Mouse (Mus musculus) retina, postnatal 1 day (tissue): ENCODE measurements around the gene Syngr3.
"Not testable (repeated sequence)": the region's sequence is repeated elsewhere in the genome, so short reads cannot be mapped to it uniquely, and the experiment has no call there.

Experiments used
- DNase-seq: peaks from one replicate; pipeline ENCODE4 v3.0.0-alpha.2; 2012

The Syngr3 gene

DNA sequence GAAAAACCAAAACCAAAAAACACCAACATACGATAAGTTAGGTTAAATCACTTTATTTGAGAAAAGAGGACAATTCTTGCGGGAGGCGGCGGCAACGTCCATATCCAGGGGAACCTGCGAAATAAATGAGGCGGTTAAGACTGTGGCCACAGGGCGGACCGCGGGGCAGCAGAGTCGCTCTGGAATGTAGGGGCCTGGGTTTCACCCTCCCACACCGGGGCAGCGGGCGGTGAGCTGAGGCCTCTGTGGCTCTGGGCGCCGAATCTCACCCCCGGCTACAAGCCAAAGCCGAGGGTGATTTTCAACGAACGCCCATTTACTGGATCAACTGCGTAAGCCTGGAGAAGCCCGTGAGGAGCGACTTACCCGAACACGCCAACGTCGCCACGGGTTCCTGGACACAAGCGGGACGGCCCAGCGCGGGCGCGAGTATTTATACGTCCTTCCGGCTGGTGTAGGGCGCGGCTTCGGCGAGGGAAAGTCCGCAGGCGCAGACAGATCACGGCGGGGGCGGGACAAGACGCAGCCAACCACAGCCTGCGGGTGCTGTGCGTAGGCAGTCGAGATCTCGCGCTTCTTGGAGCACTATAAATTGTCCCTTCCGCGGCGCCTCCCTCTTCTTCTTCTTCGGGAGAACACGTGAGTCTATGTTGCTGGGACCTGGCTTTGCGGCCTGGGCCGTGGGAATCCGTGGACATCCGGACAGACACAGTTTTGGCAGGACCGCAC lies 29.9 kb upstream of the Syngr3 start:
- DNase-seq, result peak; percentile 99

DNA sequence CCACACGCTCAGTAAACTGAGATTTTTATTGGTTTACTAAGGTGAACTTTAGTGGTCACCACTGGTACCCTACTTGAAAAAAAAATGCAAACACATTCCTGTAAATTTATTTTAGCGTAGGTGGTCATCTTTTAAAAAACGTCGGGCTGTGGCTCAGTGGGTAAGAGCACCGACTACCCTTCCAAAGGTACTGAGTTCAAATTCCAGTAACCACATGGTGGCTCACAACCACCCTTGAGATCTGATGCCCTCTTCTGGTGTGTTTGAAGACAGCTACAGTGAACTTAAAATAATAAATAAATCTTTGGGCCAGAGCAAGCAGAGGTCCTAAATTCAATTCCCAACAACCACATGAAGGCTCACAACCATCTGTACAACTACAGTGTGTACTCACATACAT lies 29.2 kb upstream of the Syngr3 start:
- not testable (repeated sequence) for DNase-seq

DNA sequence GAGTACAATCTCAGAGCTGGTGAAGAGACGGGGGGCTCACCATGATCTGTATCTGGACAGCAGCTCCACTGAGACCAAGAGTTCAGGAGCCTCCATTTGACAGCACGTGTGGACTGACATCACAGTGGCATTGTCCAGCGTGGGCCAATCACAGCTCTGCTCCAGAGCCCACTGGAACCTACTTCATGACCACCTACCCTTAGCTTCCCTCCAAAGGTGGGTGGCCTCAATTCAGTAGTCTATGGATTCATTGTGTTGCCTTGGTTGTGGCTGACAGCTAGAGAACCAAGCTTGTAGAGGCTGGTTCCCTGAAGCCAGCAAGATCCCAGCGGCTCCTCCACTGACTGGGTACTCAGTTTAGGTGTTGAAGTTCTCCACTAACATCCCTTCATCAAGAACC lies 28.2 kb upstream of the Syngr3 start, which contains the start of the genes Rnf151 and Rps2:
TSS of gene Rnf151 (minus strand) at position 121 of the 400 bp plus-strand sequence.
TSS of gene Rps2 (plus strand) at position 174 of the 400 bp plus-strand sequence.
- no peak for DNase-seq

DNA sequence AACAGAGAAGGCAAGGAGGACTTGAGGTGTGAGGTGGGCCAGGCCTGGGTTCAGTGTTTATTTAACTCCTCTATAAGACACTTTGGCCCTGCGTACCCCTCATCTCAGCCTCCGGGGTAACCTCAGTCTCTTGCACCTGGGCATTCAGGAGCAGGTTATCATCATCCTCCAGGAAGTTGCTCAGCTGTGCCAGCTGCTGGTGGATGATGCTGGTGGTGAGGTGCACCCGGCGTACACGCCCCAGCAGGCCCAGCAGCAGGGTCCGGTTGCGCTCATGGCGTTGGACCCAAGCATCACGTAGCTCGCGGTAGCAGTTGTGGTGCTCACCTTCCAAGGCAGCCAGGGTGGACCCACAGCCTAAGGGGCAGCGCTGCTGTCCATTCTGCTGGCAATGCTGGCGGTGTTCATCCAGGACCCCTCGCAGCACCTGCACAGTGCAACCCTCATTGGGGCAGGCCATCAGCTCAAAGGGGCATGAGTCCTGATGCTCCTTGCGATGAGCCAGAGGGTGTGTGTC lies 26.5 kb upstream of the Syngr3 start:
- no peak for DNase-seq

DNA sequence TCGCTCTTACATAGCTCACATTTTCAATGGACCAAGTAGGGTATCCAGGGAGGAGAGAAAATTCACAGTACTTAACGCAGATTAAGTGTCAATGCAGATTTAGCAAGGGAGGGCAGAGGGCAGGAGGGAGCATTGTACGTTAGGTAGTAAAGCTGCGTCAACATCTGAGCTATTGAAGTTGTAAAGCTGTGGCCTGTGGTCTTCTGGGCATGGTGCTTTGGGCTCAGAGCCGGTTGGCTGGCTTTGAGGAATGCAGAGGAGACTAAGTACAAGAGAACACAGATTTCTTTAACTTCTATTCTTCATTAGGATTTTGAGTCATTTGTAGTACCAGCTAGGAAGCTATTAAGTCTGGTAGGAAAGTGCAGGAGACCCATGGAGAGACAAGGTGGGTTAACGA lies 25.8 kb upstream of the Syngr3 start:
- DNase-seq, result no peak

DNA sequence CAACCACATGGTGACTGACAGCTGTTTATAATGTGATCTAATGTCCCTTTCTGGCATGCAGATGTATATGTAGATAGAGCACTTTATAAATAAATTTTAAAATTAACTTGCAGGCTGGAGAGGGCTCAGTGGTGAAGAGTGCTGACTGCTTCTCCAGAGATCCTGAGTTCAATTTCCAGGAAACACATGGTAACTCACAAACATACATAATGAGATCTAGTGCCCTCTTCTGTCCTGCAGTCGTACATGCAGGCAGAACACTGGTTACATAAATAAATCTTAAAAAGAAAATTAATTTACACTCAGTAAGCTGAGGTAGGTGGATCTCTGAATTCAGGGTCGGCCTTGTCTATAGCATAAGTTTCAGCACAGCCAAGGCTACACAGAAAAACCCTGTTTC lies 18.9 kb upstream of the Syngr3 start:
- peak; percentile 52 for DNase-seq

DNA sequence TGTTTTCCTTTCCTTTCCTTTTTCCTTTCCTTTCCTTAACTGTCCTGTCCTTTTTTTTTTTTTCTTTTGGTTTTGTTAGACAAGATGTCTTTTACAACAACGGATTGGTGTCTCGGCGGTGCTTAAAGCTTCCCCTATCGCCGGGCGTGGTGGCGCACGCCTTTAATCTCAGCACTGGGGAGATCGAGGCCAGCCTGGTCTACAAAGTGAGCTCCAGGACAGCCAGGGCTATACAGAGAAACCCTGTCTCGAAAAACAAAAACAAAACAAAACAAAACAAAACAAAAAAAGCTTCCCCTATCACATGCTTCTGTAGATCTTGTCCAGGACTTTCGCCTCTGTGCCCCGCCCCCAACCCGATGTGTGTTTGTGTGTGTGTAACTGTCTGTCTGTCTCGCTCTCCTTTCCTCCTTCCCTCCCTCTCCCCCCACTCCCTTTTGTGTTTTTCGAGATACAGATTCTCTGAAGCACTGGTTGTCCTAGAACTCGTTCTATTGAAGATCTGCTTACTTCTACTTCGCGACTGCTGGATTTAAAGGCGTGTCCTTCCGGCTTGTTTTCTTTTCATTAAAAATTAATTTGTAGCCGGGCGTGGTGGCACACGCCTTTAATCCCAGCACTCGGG lies 18.2 kb upstream of the Syngr3 start:
- DNase-seq, result no peak

DNA sequence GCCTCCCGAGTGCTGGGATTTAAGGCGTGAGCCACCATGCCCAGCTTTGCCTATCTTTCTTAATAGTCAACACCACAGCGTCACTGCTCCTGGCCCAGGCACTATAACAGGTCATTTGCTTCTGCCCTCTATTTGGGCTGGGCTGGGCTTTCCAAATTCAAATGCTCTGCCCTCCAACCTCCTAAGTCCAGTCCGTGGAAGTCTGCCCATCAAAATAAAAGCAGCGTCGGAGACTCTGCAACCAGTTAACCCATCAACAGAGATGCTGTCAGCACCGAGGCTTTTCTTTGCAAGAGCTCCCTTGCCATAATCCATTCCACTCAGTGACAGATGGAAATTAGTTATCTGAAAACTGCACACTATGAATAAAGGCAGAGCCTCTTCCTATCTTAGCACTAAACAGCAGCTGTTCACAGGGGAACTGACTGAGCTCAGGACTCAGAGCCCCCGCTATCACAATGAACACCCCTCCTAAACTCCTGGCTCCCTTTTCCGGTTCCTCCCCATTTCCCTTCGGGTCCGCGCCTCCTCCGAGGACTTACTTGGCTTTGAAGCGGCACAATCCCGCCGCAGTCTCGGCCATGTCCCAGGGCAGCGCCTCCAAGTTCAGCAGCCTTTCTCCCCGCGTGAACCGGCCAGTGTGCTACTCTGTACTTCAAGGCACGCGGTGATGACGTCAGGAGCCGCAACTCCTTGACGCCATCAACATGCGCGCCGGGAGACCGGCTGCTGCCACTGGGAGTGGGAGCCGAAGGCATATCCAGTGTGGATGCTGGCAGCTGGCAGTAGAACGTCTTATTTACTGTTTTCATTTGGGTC lies 17.4 kb upstream of the Syngr3 start, which contains the start of gene Tbl3:
TSS of gene Tbl3 (minus strand) at position 679 of the 819 bp plus-strand sequence.
- DNase-seq, result peak; percentile 96

DNA sequence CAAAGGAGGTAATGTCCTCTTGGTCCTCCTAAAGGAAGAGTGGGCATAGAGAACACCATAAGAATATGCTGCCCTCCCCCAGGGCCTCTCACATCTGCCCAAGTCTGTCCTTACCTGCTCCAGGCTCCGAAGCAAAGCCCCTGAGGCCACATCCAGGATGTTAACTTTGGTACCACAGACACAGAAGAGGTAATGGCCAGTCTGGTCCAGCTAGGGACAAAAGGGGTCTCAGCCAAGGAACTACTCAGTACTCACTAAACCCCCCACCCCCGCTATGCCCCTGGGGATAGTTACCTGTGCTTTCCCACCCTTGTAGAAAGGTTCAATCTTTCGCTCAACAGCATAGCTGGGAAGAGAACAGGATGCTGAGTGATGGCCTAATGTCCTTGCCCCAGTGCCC lies 16.1 kb upstream of the Syngr3 start:
- no peak for DNase-seq

DNA sequence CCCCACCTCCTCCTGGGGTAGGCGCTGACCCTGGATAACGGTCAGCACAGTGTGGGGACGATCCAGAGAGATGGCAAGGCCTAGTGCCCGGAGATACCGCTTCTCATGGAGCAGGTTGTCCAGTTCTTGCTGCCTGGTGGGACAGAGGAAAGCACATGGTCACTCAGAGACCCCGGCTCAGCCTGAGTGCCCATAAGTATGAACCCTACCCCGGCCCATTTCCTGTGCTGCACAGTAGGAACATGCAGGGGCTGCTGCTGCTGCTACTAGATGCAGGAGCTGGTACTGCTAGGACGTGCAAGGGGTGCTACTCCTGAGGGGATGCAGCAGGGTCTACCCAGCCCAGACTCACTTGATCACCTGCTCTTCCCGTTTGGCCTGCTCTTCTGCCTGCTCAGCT lies 11.5 kb upstream of the Syngr3 start:
- no peak for DNase-seq

DNA sequence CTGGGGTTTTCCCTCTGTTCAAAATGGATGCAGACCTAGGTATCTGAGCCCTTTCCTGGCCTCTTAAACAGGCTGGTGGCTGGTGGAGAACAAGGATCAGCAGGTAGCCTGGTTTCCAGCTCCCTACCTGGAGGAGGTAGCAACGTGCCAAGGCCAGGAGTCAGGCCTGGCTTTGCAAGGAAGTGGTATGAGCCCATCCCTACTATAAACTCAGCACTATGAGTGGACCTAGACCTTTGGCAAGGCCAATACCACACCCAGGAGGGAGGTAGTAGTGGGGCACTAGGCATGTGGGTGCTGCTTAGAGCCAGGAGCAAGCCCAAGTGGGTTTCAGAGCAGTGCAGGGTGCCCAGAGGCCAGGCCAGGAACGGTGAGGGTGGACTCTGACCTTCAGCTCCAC lies 9.7 kb upstream of the Syngr3 start:
- no peak for DNase-seq

DNA sequence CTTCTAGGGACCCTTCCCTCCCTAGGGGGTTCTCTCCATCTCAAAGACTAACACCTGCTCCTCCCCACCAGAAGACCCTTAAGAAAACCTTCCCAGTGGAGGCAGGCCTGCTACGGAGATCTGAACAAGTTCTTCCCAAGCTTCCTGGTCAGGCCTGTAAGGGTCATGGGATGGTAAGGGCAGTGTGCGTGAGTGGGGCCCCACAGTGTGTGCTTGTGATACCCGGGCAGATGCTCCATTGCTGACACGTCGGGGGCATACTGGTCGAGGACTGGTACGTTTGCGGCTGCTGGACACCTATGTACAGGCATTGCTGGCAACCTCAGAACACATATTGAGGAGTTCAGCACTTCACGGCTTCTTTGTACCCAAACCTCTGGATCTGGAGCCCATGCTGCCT lies 9.0 kb upstream of the Syngr3 start:
- DNase-seq, result no peak

DNA sequence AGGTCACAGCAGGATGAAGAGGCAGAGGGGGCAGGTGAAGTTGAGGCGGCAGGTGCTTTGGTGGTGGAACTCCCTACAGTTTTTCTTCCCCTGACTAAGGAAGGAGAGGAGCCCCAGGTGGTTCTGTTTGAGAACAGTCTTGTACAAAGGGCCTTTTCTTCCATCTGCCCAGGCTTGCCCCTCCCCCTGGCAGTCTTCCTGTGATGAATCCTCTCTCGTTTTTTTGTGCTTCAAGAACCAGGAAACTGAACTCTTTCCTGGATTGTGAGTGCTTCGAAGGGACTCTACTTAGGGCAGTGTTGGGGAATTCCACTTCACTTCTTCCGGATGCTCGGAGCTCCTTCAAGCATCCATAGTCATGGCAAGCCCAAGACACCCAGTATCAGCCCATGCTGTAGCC lies 8.2 kb upstream of the Syngr3 start:
- no peak for DNase-seq

DNA sequence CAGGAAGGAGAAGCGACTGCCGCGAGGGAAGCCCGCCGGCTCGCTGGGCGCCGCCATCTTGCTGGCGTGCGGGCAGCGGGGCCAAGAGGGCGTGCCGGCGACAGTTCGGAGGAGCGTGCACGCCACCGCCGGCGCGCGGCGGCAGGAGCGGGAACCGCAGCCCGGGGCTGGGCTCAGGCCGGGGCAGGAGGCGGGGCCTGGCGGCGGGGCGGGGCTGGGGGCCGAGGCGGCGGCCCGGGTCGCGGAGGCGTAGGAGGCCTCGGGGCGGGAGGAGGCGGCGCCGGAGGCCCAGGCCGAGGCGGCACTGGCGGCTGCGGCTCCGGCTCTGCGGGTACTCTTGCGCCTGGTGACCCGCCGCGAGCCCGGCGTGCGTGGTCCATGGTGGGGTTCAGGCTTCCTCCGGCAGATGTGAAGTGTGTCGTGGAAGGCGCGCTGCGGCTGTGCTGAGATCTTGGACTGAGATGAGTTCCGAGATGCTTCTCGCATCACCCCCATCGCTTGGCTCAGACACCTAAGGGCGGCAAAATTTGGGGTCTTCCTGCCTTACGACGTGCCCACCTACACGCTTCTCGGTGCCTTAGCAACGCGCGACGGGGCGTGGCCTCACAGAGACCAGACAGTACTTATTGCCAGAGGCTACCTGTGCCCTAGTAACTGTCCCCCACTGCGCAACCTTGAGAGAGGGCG lies 6.4 kb upstream of the Syngr3 start, which contains the start of the genes Gfer and Noxo1:
TSS of gene Gfer (minus strand) at position 146 of the 687 bp plus-strand sequence.
TSS of gene Noxo1 (plus strand) at position 224 of the 687 bp plus-strand sequence.
- peak; percentile 92 for DNase-seq

DNA sequence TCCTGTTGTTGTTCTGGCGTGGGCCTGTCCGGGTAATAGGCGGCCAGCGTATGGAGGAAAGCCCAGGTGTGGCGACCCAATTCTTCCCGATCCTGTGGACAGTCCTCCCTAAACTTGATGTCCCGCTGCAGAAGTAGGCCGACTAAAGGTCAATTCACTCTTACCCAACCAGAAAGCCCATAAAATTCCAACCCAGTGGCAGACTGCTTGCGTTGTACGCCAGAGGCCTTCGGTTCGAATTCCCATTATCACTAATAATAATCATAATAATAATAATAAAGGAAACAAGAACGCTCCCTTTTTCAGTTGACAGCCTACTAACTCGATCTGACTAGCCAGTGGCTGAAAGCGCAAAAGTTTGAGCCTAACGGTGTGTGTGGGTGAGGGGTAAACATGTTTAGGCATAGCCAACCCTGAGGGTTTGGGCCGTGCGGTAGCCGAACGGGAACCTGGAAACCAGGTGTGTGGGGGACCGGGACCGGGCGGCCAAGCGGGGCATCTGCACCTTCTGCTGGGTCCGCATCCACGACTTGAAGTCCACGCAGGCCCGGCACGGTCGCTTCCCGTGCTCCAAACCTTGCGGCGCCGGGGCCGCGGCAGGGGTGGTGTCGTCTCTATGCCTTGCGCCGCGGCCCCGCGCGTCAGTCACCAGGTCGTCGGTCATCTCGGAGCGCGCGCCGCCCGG lies 5.7 kb upstream of the Syngr3 start:
- no peak for DNase-seq

DNA sequence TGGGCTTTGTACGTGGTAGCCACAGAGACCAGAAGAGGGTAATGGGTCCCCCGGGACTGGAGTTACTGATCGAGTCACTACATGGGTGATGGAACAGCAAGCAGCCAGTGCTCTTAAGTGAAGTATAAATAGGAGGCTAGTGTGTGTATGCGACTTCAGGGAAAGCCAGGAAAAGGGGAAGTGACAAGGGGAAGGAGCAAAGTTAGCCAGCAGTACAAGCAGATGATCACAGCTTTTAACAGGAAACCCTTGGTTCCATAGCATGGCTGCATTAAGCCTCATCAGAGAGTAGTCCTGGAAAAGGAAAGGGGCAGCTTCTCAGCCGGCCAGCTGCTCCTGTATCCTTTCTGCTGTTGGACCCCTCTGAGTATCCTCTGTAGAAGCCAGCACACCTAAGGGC lies 2.6 kb upstream of the Syngr3 start:
- no peak for DNase-seq

DNA sequence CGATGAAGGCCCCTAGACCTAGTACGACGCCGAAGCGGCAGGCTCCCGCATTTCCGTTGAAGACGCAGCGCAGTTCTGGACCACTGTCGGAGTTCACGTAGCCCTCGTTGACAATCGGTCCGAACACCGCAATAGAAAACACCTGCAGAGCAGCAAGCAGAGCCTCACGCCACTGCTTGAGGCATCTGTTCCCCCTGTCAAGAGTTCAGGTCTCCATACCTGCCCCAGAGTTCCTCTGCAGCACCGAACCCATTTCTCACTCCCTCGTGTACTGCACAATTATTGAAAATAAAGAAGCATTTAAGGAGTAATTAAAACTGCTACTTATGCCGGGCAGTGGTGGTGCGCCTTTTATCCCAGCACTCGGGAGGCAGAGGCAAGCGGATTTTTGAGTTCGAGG lies 2.2 kb downstream of the Syngr3 start:
- no peak for DNase-seq

DNA sequence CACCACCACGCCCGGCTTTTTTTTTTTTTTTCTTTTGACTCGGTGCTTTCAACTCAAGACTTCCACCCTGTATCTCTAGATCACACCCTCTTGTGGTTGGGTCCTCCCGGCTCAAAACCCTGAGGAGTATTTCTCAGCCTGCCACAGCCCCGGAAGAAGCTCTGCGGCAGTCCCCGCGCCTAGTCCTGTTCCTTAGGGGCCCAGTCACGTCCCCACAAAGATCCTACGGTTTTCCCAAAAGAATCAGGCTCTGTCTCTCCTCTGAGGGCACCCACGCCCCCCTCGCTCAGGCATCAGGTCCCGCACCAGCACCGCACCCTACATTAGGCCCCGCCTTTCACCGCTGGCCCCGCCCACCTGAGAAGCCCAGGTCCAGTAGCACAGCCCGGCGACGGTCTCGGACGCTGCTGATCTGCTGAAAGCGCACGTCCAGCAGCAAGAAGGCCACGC lies 2.6 kb downstream of the Syngr3 start:
- DNase-seq, result peak; percentile 62

DNA sequence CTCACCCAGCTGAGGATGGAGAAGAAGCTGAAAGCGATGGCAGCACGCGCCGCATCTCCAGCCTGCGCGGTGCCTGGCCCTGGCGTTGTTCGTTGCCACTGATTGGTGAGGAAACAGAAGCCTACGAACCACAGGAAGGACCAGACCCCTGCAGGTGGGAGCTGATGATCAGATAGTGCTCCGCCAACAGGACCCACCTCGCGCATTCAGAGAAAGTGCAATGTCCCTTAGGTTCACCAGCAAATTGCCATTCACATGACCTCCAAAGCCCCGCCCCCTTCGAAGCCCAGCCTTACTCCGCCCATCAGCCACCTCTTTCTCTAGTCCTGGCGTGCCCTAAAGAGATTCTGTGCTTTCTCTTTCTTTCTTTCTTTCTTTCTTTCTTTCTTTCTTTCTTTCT lies 3.2 kb downstream of the Syngr3 start:
- peak; percentile 53 for DNase-seq

DNA sequence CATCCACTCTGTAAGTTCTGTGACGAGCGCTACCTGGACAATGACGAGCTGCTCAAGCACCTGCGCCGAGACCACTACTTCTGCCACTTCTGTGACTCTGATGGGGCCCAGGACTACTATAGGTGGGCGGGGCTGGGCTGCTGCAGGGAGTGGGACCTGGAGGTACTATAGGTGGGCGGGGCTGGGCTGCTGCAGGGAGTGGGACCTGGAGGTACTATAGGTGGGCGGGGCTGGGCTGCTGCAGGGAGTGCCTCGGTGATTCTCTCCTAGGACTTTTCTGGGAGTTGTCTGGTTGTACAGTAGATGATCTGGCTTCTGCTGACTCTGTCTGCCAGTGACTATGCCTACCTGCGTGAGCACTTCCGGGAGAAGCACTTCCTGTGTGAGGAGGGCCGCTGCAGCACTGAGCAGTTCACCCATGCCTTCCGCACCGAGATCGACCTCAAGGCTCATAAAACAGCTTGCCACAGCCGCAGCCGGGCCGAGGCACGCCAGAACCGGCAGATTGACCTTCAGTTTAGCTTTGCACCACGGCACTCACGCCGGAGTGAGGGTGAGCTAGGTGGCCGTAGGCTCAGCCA lies 12.2 kb downstream of the Syngr3 start:
- DNase-seq, result no peak

DNA sequence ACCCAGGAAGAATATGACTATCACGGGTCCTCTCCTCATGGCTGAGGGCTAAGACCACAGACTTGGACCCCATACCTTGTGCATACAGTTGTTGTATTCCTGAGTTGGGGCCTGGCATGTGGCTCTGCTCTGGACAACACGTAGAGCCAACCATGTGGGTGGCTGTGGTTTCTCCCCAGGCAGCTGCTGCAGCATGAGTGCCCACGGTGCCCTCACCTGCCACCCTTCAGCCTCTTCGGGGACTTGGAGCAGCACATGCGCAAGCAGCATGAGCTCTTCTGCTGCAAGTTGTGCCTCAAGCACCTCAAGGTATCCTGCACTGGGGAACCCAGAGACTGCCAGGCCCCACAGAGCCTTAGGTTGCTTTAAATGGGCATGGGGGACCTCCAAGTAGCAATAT lies 12.9 kb downstream of the Syngr3 start:
- DNase-seq, result no peak

DNA sequence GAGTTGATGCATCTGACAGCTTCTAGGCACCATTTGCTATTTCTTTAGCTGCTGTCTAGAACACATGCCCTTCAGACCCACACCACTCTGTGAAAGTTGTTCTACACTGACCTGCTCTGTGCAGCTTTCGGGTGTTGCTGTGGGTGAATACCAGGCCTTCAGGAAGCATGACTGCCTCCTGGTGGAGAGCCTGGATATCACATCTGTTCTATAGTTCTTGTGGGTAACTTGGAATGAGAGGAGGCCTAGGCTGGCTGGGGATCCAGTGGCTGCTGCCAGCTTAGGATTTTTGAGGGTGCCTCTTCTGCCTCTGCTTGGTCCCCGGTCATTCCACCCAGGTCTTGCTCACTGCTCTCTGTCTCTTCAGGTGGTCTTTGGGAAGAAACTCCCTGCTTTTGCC lies 13.6 kb downstream of the Syngr3 start:
- peak; percentile 84 for DNase-seq
